Mouse (Mus musculus) stomach, postnatal 0 days (tissue): ENCODE measurements around the gene Ctnnd2.

Experiments
- CTCF ChIP-seq: IDR thresholded peaks from 2 replicates; pipeline ENCODE4 v1.5.1; 2016; ENCODE audit warnings: antibody characterized with exemption, low read depth, mild to moderate bottlenecking, moderate library complexity
- EP300 ChIP-seq: optimal IDR thresholded peaks from 2 replicates; pipeline ENCODE3; 2016; ENCODE audit warnings: antibody characterized with exemption

- TF ChIP-seq CTCF (no peak), EP300 (no peak)
Measured at GRCm38 (mm10) chr15:30995346-30995745, 823.0 kb downstream of the Ctnnd2 start.
